Mouse (Mus musculus) liver, embryonic 14.5 days (tissue): ENCODE data around the gene Ppm1l.

ENCODE experiments used
- CTCF ChIP-seq: IDR thresholded peaks from 2 replicates; pipeline ENCODE4 v1.5.1; 2016; ENCODE audit warnings: antibody characterized with exemption, low read depth, control low read depth
- EP300 ChIP-seq: IDR thresholded peaks from 2 replicates; pipeline ENCODE4 v1.6.1; 2016; ENCODE audit warnings: antibody characterized with exemption, low read depth

GRCm38 (mm10) chr3:69356781-69357180, 40.1 kb downstream of the Ppm1l start:
- no peak for TF ChIP-seq CTCF
- TF ChIP-seq EP300 = no peak
